ENCODE assay signal across 8 mouse cellular contexts in the genomic region with DNA sequence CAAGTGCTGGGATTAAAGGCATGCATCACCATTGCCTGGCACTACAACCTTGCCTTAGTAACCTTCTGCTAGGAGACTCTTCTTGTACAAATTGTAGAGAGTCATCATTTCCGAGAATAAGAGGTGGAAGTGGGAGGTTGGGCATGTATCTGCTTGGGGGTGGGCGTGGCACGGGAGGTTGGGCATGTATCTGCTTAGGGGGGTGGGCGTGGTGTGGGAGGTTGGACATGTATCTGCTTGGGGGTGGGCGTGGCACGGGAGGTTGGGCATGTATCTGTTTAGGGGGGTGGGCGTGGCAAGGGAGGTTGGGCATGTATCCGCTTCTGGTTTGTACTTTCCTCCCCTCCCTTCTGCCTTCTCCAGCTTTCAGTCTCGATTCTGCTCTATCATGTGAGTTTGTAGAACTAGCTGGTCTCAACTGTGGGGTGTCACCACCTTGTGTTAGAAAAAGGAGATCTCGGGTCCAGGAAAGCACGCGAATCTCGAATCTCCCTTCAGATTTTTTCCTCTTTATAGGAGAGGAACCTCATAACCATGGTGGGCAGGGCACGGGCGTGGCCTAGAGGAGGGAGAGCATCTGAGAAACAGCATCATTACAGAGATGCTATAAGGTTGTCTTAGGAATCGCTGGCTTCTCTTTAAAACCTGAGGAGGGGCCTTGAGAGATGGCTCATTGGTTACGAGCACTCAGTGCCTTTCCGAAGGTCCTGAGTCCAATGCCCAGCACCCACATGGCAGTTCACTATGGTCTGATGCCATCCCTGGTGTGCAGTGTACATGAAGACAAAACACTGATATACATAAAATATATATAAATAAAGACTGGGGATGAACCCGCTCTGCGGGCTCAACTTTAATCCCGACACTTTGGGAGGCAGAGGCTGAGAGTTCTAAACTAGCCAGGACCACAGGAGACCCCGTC. TPM values are rescaled to one million over a fixed set of nuclear protein-coding genes. Genes with fewer than 3 reads are reported as not detected.
A peak's percentile ranks its signal among the peaks of the same experiment; 100 is the strongest.
DNase-seq lines count a peak whose midpoint lies in the region; ATAC-seq lines count a peak whose summit lies in the region.

No protein-coding gene starts in this region.

- peak overlapping the region; percentile 51 for H3K4me2 ChIP-seq in forebrain, embryonic 13.5 days

- H3K27ac ChIP-seq in forebrain, embryonic 13.5 days = no peak overlapping the region

- WGBS in forebrain, embryonic 13.5 days = 3% methylated on average over 22 of the region's 22 CpGs

- peak overlapping the region; percentile 18; the same call in 1 of the 2 replicates for H3K4me3 ChIP-seq in forebrain, embryonic 13.5 days

- no peaks in the 10 kb centered on the region for H3K9me3 ChIP-seq in forebrain, embryonic 13.5 days (replicated peaks)

- H3K4me1 ChIP-seq in forebrain, embryonic 13.5 days = peaks cover 13% of the 10 kb centered on the region

- peaks cover 17% of the 10 kb centered on the region; the same call in 1 of the 2 replicates for H3K27me3 ChIP-seq in forebrain, embryonic 13.5 days

- ATAC-seq in forebrain, embryonic 13.5 days = no peak

- DNase-seq in CD4-positive helper T cell, adult 2 months (ENCODE audit: low read depth, low spot score) = peak; percentile 97
- peak; percentile 92 for DNase-seq in adrenal gland, postnatal 14 days
- peak; percentile 73 for DNase-seq in heart, postnatal 4 days
- DNase-seq in left cerebral cortex, adult 8-10 months (ENCODE audit: low spot score in 2 of 2) = peak; percentile 5 to 40
- peak; percentile 86 to 89 for DNase-seq in lung, postnatal 4 days
- peak; percentile 68 for DNase-seq in retina, postnatal 1 day
- DNase-seq in urinary bladder, adult 2 months (ENCODE audit: low spot score) = peak; percentile 29

- 0 out of 2 replicates have a peak overlapping the region, but pooled peaks have one; percentile 34 for H3K9ac ChIP-seq in forebrain, embryonic 13.5 days

- H3K36me3 ChIP-seq in forebrain, embryonic 13.5 days (ENCODE audit: poor library complexity, severe bottlenecking) = no peaks in the 10 kb centered on the region

RNA-seq across cellular contexts. Expression of a gene that starts 5.8 kb away (rescaled TPM):
- 142 and 151 TPM in 2 replicates for total RNA-seq in adrenal gland, postnatal 14 days (2021)
- polyA plus RNA-seq in forebrain, embryonic 13.5 days (2015; fragmentation: Nextera tagmentation; extraction: Ambion mirVana) = 9.1 and 11.3 TPM in 2 replicates
- total RNA-seq in heart, postnatal 4 days (2021) = 100 to 1,000 TPM; 104 to 107 TPM
- 100 to 1,000 TPM; 203 to 227 (median 213) TPM for total RNA-seq in left cerebral cortex, adult 8-10 months (2022)
- 62.7 and 79.1 TPM in 2 replicates for polyA plus RNA-seq in urinary bladder, adult 2 months (2012; rRNA removed)

RNA-seq across cellular contexts. Expression of a gene that starts 11.7 kb away (rescaled TPM):
- total RNA-seq in adrenal gland, postnatal 14 days (2021) = 93.1 and 94.6 TPM in 2 replicates
- 381 and 396 TPM in 2 replicates for polyA plus RNA-seq in forebrain, embryonic 13.5 days (2015; fragmentation: Nextera tagmentation; extraction: Ambion mirVana)
- 100 to 1,000 TPM in 1 of 2 experiments, 10 to 100 TPM in 1; 94.2 to 102 TPM for total RNA-seq in heart, postnatal 4 days (2021)
- total RNA-seq in left cerebral cortex, adult 8-10 months (2022) = 10 to 100 TPM; 41.8 to 48.9 (median 42.4) TPM
- 74.7 and 77.3 TPM in 2 replicates for polyA plus RNA-seq in urinary bladder, adult 2 months (2012; rRNA removed)

RNA-seq across cellular contexts. Expression of a gene that starts 30.0 kb away (rescaled TPM):
- 24.4 and 29.9 TPM in 2 replicates for total RNA-seq in adrenal gland, postnatal 14 days (2021)
- polyA plus RNA-seq in forebrain, embryonic 13.5 days (2015; fragmentation: Nextera tagmentation; extraction: Ambion mirVana) = 4.7 and 5.5 TPM in 2 replicates
- total RNA-seq in heart, postnatal 4 days (2021) = 10 to 100 TPM; 20.7 to 21.9 TPM
- total RNA-seq in left cerebral cortex, adult 8-10 months (2022) = 10 to 100 TPM; 18.9 to 23.6 (median 21.8) TPM
- polyA plus RNA-seq in urinary bladder, adult 2 months (2012; rRNA removed) = 5.2 and 6.0 TPM in 2 replicates

Comparison
In these comparisons a context has a peak if more than half of its experiments do, and no peak if none do; other contexts are left out.
1. DNase-seq: peak in every context shown above with its lines; median percentile 97 in CD4-positive helper T cell, adult 2 months; 92 in adrenal gland, postnatal 14 days; 88 in lung, postnatal 4 days; 73 in heart, postnatal 4 days; 68 in retina, postnatal 1 day; 29 in urinary bladder, adult 2 months; 22 in left cerebral cortex, adult 8-10 months.